Mouse (Mus musculus) liver, embryonic 14.5 days (tissue): ENCODE data around the gene Serpinf1.
"Not testable (repeated sequence)": the region's sequence is repeated elsewhere in the genome, so short reads cannot be mapped to it uniquely, and the experiment has no call there.

Experiments
- CTCF ChIP-seq: IDR thresholded peaks from 2 replicates; pipeline ENCODE4 v1.5.1; 2016; ENCODE audit warnings: antibody characterized with exemption, low read depth, control low read depth
- EP300 ChIP-seq: IDR thresholded peaks from 2 replicates; pipeline ENCODE4 v1.6.1; 2016; ENCODE audit warnings: antibody characterized with exemption, low read depth

GRCm38 (mm10) chr11:75455971-75456370 is 33.5 kb upstream of the Serpinf1 start:
- not testable (repeated sequence) for TF ChIP-seq CTCF, EP300
